Mouse (Mus musculus): ENCODE data around the gene Hnrnpa3. TPM values are rescaled to one million over a fixed set of nuclear protein-coding genes. Genes with fewer than 3 reads are reported as not detected.

Hnrnpa3 gene
- polyA plus RNA-seq, 1 experiment from 2014 or later, result 310 TPM

- H3K4me1 ChIP-seq (ENCODE audit: control insufficient read depth, insufficient read depth, low read length), result no peaks in the 10 kb centered on the region; the same call in 1 of the 2 replicates
- no peaks in the 10 kb centered on the region for H3K36me3 ChIP-seq (ENCODE audit: control insufficient read depth, insufficient read depth, low read length)
- no peak overlapping the region for H3K4me2 ChIP-seq
- H3K27ac ChIP-seq (ENCODE audit: low read depth, low read length), result no peak overlapping the region
- H3K4me3 ChIP-seq (ENCODE audit: low read depth, low read length), result no peak overlapping the region
- WGBS, result 64% methylated on average over 12 of the region's 12 CpGs
- H3K9me3 ChIP-seq (ENCODE audit: control insufficient read depth, low read length), result no peaks in the 10 kb centered on the region
- H3K9ac ChIP-seq (ENCODE audit: low read length), result no peak overlapping the region
- 0 out of 2 replicates have a peak, but pooled peaks have one; percentile 33 for ATAC-seq (ENCODE audit: low FRiP score)
- peak; percentile 87 for DNase-seq (ENCODE audit: low spot score, missing footprints)
- no peaks in the 10 kb centered on the region for H3K27me3 ChIP-seq (ENCODE audit: control insufficient read depth, insufficient read depth, low read length)
Measured at GRCm38 (mm10) chr2:75716046-75717016, 57.3 kb downstream of the Hnrnpa3 start.

Small RNAs within 50 kb of the gene (microRNA-seq; reads per million reads assigned to microRNA genes)
- not detected for gene Gm24574

Other genes with a start within 250 kb of the Hnrnpa3 start
- 27.0 and 31.8 TPM in 2 replicates for gene Nfe2l2, start 45.4 kb downstream of the Hnrnpa3 start, polyA plus RNA-seq (2014; fragmentation: Nextera tagmentation; extraction: Ambion mirVana)
- 44.0 and 46.3 TPM in 2 replicates for gene Agps, start 172.9 kb downstream of the Hnrnpa3 start, polyA plus RNA-seq (2014; fragmentation: Nextera tagmentation; extraction: Ambion mirVana)